Mouse (Mus musculus) urinary bladder, postnatal 4 days (tissue): Measurements from ENCODE around the gene Cnpy4.
"Not testable (repeated sequence)": the region's sequence is repeated elsewhere in the genome, so short reads cannot be mapped to it uniquely, and the experiment has no call there.

Experiments used
- DNase-seq, 2 experiments: peaks; one replicate each; pipeline ENCODE4 v3.0.0; 2021 to 2022; ENCODE audit warnings: low spot score in 2 of 2

Cnpy4 gene

GRCm38 (mm10) chr5:138202086-138202485 is 14.8 kb downstream of the Cnpy4 start:
- DNase-seq = no peak

- DNase-seq = no peak
Observed at GRCm38 (mm10) chr5:138207253-138207652, 20.0 kb downstream of the Cnpy4 start.

- no peak for DNase-seq
Observed at GRCm38 (mm10) chr5:138207873-138208272, 20.6 kb downstream of the Cnpy4 start.

- not testable (repeated sequence) for DNase-seq
Observed at GRCm38 (mm10) chr5:138216632-138217031, 29.3 kb downstream of the Cnpy4 start.

GRCm38 (mm10) chr5:138219864-138220263 is 32.6 kb downstream of the Cnpy4 start:
- no peak for DNase-seq

- peak; percentile 68 to 95 for DNase-seq
Observed at GRCm38 (mm10) chr5:138222111-138222510, 34.8 kb downstream of the Cnpy4 start.

- DNase-seq = no peak
Observed at GRCm38 (mm10) chr5:138223287-138223686, 36.0 kb downstream of the Cnpy4 start.

- no peak for DNase-seq
Observed at GRCm38 (mm10) chr5:138225700-138226099, 38.4 kb downstream of the Cnpy4 start, which contains the start of gene Nxpe5. Gene Nxpe5, plus strand, starts transcription at chr5:138225898.

GRCm38 (mm10) chr5:138226491-138226890 is 39.2 kb downstream of the Cnpy4 start:
- DNase-seq = no peak

GRCm38 (mm10) chr5:138227367-138227766 is 40.1 kb downstream of the Cnpy4 start:
- DNase-seq = no peak

GRCm38 (mm10) chr5:138228026-138228425 is 40.7 kb downstream of the Cnpy4 start:
- no peak for DNase-seq

- no peak for DNase-seq
Observed at GRCm38 (mm10) chr5:138229511-138229910, 42.2 kb downstream of the Cnpy4 start.

- DNase-seq = no peak
Observed at GRCm38 (mm10) chr5:138233778-138234177, 46.5 kb downstream of the Cnpy4 start.

GRCm38 (mm10) chr5:138234224-138234623 is 46.9 kb downstream of the Cnpy4 start:
- no peak for DNase-seq

GRCm38 (mm10) chr5:138241511-138241910 is 54.2 kb downstream of the Cnpy4 start:
- no peak for DNase-seq
